Mouse (Mus musculus): ENCODE data around the gene Ttc25. TPM values are rescaled to one million over a fixed set of nuclear protein-coding genes. Genes with fewer than 3 reads are reported as not detected.

Ttc25 gene
- polyA plus RNA-seq, 1 experiment from 2014 or later, result 0.24 TPM

GRCm38 (mm10) chr11:100594608-100595007 is 49.2 kb downstream of the Ttc25 start:
- H3K4me3 ChIP-seq (replicated peaks), result no peak overlapping the region
- H3K36me3 ChIP-seq, result peaks cover 62% of the 10 kb centered on the region
- WGBS, result 80% methylated on average over 7 of the region's 7 CpGs
- no peak overlapping the region for H3K4me2 ChIP-seq
- no peaks in the 10 kb centered on the region for H3K27me3 ChIP-seq (replicated peaks)
- no peak for ATAC-seq (ENCODE audit: insufficient read depth, low FRiP score, low read depth)
- no peak overlapping the region for H3K27ac ChIP-seq
- H3K9me3 ChIP-seq, result no peaks in the 10 kb centered on the region
- no peaks in the 10 kb centered on the region for H3K4me1 ChIP-seq
- no peak overlapping the region for H3K9ac ChIP-seq

- H3K9ac ChIP-seq, result no peak overlapping the region
- no peaks in the 10 kb centered on the region for H3K27me3 ChIP-seq (replicated peaks)
- no peak overlapping the region for H3K27ac ChIP-seq
- no peak overlapping the region for H3K4me3 ChIP-seq (replicated peaks)
- 87% methylated on average over 4 of the region's 4 CpGs for WGBS
- no peak overlapping the region for H3K4me2 ChIP-seq
- ATAC-seq (ENCODE audit: insufficient read depth, low FRiP score, low read depth), result no peak
- H3K9me3 ChIP-seq, result no peaks in the 10 kb centered on the region
- H3K36me3 ChIP-seq, result peaks cover 61% of the 10 kb centered on the region
- H3K4me1 ChIP-seq, result no peaks in the 10 kb centered on the region
Measured at GRCm38 (mm10) chr11:100595533-100595932, 50.1 kb downstream of the Ttc25 start.

- Histone ChIP-seq H3K4me2 (no peak overlapping the region), H3K4me3 (replicated peaks) (no peak overlapping the region), H3K4me1 (no peaks in the 10 kb centered on the region), H3K27me3 (replicated peaks) (no peaks in the 10 kb centered on the region), H3K36me3 (peaks cover 37% of the 10 kb centered on the region), H3K9ac (no peak overlapping the region), H3K9me3 (no peaks in the 10 kb centered on the region), H3K27ac (no peak overlapping the region)
- WGBS, result 75% methylated on average over 4 of the region's 4 CpGs
- ATAC-seq (ENCODE audit: insufficient read depth, low FRiP score, low read depth), result no peak
Measured at GRCm38 (mm10) chr11:100598074-100598473, 52.7 kb downstream of the Ttc25 start.

GRCm38 (mm10) chr11:100601372-100601771 is 56.0 kb downstream of the Ttc25 start:
- WGBS, result 95% methylated on average over 3 of the region's 3 CpGs
- no peak overlapping the region for H3K4me3 ChIP-seq (replicated peaks)
- peaks cover 26% of the 10 kb centered on the region for H3K36me3 ChIP-seq
- H3K27ac ChIP-seq, result no peak overlapping the region
- H3K27me3 ChIP-seq (replicated peaks), result no peaks in the 10 kb centered on the region
- peaks cover 11% of the 10 kb centered on the region for H3K4me1 ChIP-seq
- no peak overlapping the region for H3K4me2 ChIP-seq
- no peak for ATAC-seq (ENCODE audit: insufficient read depth, low FRiP score, low read depth)
- H3K9ac ChIP-seq, result no peak overlapping the region
- no peaks in the 10 kb centered on the region for H3K9me3 ChIP-seq

- no peak overlapping the region for H3K4me2 ChIP-seq
- H3K36me3 ChIP-seq, result peaks cover 18% of the 10 kb centered on the region; the same call in 1 of the 2 replicates
- peaks cover 11% of the 10 kb centered on the region for H3K4me1 ChIP-seq
- H3K9ac ChIP-seq, result no peak overlapping the region
- H3K27ac ChIP-seq, result no peak overlapping the region
- 85% methylated on average over 9 of the region's 9 CpGs for WGBS
- H3K4me3 ChIP-seq (replicated peaks), result no peak overlapping the region
- no peaks in the 10 kb centered on the region for H3K9me3 ChIP-seq
- H3K27me3 ChIP-seq (replicated peaks), result no peaks in the 10 kb centered on the region
- ATAC-seq (ENCODE audit: insufficient read depth, low FRiP score, low read depth), result no peak
Measured at GRCm38 (mm10) chr11:100603155-100603554, 57.7 kb downstream of the Ttc25 start.

GRCm38 (mm10) chr11:100603813-100604212 is 58.4 kb downstream of the Ttc25 start:
- WGBS, result 77% methylated on average over 8 of the region's 8 CpGs
- Histone ChIP-seq H3K4me2 (no peak overlapping the region), H3K4me1 (peaks cover 11% of the 10 kb centered on the region), H3K27me3 (replicated peaks) (no peaks in the 10 kb centered on the region), H3K9ac (no peak overlapping the region), H3K27ac (0 out of 2 replicates have a peak overlapping the region, but pooled peaks have one; percentile 2), H3K36me3 (peaks cover 12% of the 10 kb centered on the region; the same call in 1 of the 2 replicates), H3K4me3 (replicated peaks) (no peak overlapping the region), H3K9me3 (no peaks in the 10 kb centered on the region)
- no peak for ATAC-seq (ENCODE audit: insufficient read depth, low FRiP score, low read depth)

- Histone ChIP-seq H3K27ac (0 out of 2 replicates have a peak overlapping the region, but pooled peaks have one; percentile 2), H3K9ac (no peak overlapping the region), H3K9me3 (no peaks in the 10 kb centered on the region), H3K36me3 (peaks cover 8% of the 10 kb centered on the region; the same call in 1 of the 2 replicates), H3K4me3 (replicated peaks) (no peak overlapping the region), H3K4me1 (peaks cover 15% of the 10 kb centered on the region), H3K4me2 (no peak overlapping the region), H3K27me3 (replicated peaks) (no peaks in the 10 kb centered on the region)
- 69% methylated on average over 4 of the region's 4 CpGs for WGBS
- ATAC-seq (ENCODE audit: insufficient read depth, low FRiP score, low read depth), result no peak
Measured at GRCm38 (mm10) chr11:100604321-100605005, 59.1 kb downstream of the Ttc25 start.

- 90% methylated on average over 10 of the region's 10 CpGs for WGBS
- no peak overlapping the region for H3K4me2 ChIP-seq
- H3K4me1 ChIP-seq, result peaks cover 23% of the 10 kb centered on the region
- no peak for ATAC-seq (ENCODE audit: insufficient read depth, low FRiP score, low read depth)
- H3K27me3 ChIP-seq (replicated peaks), result no peaks in the 10 kb centered on the region
- no peak overlapping the region for H3K9ac ChIP-seq
- H3K4me3 ChIP-seq (replicated peaks), result no peak overlapping the region
- H3K27ac ChIP-seq, result no peak overlapping the region
- peaks cover 3% of the 10 kb centered on the region; the same call in 1 of the 2 replicates for H3K36me3 ChIP-seq
- no peaks in the 10 kb centered on the region for H3K9me3 ChIP-seq
Measured at GRCm38 (mm10) chr11:100605451-100605850, 60.0 kb downstream of the Ttc25 start.

GRCm38 (mm10) chr11:100607121-100607520 is 61.7 kb downstream of the Ttc25 start:
- WGBS, result 85% methylated on average over 6 of the region's 6 CpGs
- H3K4me1 ChIP-seq, result peaks cover 24% of the 10 kb centered on the region
- H3K9ac ChIP-seq, result no peak overlapping the region
- no peak overlapping the region for H3K27ac ChIP-seq
- H3K4me2 ChIP-seq, result no peak overlapping the region
- H3K36me3 ChIP-seq, result 0 out of 2 replicates have a peak, but pooled peaks cover 2% of the 10 kb centered on the region
- H3K9me3 ChIP-seq, result no peaks in the 10 kb centered on the region
- no peak overlapping the region for H3K4me3 ChIP-seq (replicated peaks)
- no peak for ATAC-seq (ENCODE audit: insufficient read depth, low FRiP score, low read depth)
- no peaks in the 10 kb centered on the region for H3K27me3 ChIP-seq (replicated peaks)

GRCm38 (mm10) chr11:100608796-100609195 is 63.4 kb downstream of the Ttc25 start:
- no peak overlapping the region for H3K9ac ChIP-seq
- 0 out of 2 replicates have a peak overlapping the region, but pooled peaks have one; percentile 11 for H3K27ac ChIP-seq
- 0 out of 2 replicates have a peak, but pooled peaks cover under 1% of the 10 kb centered on the region for H3K36me3 ChIP-seq
- H3K9me3 ChIP-seq, result no peaks in the 10 kb centered on the region
- no peak overlapping the region for H3K4me2 ChIP-seq
- peaks cover 23% of the 10 kb centered on the region for H3K4me1 ChIP-seq
- no peak for ATAC-seq (ENCODE audit: insufficient read depth, low FRiP score, low read depth)
- no peak overlapping the region for H3K4me3 ChIP-seq (replicated peaks)
- H3K27me3 ChIP-seq (replicated peaks), result no peaks in the 10 kb centered on the region
- WGBS, result 52% methylated on average over 4 of the region's 4 CpGs

- ATAC-seq (ENCODE audit: insufficient read depth, low FRiP score, low read depth), result no peak
- H3K9me3 ChIP-seq, result no peaks in the 10 kb centered on the region
- H3K36me3 ChIP-seq, result no peaks in the 10 kb centered on the region
- no peaks in the 10 kb centered on the region for H3K27me3 ChIP-seq (replicated peaks)
- H3K4me3 ChIP-seq (replicated peaks), result no peak overlapping the region
- 75% methylated on average over 5 of the region's 5 CpGs for WGBS
- no peak overlapping the region for H3K4me2 ChIP-seq
- peaks cover 20% of the 10 kb centered on the region for H3K4me1 ChIP-seq
- no peak overlapping the region for H3K9ac ChIP-seq
- no peak overlapping the region for H3K27ac ChIP-seq
Measured at GRCm38 (mm10) chr11:100609355-100609996, 64.1 kb downstream of the Ttc25 start.

GRCm38 (mm10) chr11:100609997-100610680 is 64.7 kb downstream of the Ttc25 start:
- no peak overlapping the region for H3K4me2 ChIP-seq
- no peak overlapping the region for H3K4me3 ChIP-seq (replicated peaks)
- H3K27me3 ChIP-seq (replicated peaks), result no peaks in the 10 kb centered on the region
- no peaks in the 10 kb centered on the region for H3K9me3 ChIP-seq
- 75% methylated on average over 9 of the region's 9 CpGs for WGBS
- no peaks in the 10 kb centered on the region for H3K36me3 ChIP-seq
- ATAC-seq (ENCODE audit: insufficient read depth, low FRiP score, low read depth), result no peak
- H3K4me1 ChIP-seq, result peaks cover 18% of the 10 kb centered on the region
- H3K27ac ChIP-seq, result no peak overlapping the region
- no peak overlapping the region for H3K9ac ChIP-seq
